ENCODE assay signal across 9 mouse cellular contexts in genomic region chr11:117384897-117385296, GRCm38 (mm10).
DNase-seq lines count a peak whose midpoint lies in the region; ATAC-seq lines count a peak whose summit lies in the region.
"Had no signal": no experiment of that assay in that cellular context is flagged by ENCODE, and none has a peak within 500 bp of the region (broad histone marks: within the 10 kb centered on the region; RNA-seq: fewer than 3 reads in every experiment).

No protein-coding gene starts in this region.

- DNase-seq in CD8-positive naive resting alpha-beta T cell, adult 2 months (ENCODE audit: low read depth in 2 of 2, low spot score in 2 of 2): peak; percentile 69 to 74
- peak; percentile 36 for DNase-seq in c-Kit-negative CD71-positive TER-119-positive erythroid progenitor cells, embryonic 14.5 days (ENCODE audit: low read depth, low spot score)
- peak; percentile 92 for DNase-seq in forebrain, embryonic 10.5 days (ENCODE audit: extremely low spot score, low spot score)
- DNase-seq in kidney, postnatal 10 days: peak; percentile 95
- peak; percentile 39 for DNase-seq in liver, embryonic 13.5 days
- DNase-seq in neural tube, embryonic 11.5 days (ENCODE audit: low spot score): peak; percentile 93

- H3K4me1 ChIP-seq in forebrain, embryonic 10.5 days: peaks cover 51% of the 10 kb centered on the region
- H3K4me1 ChIP-seq in heart, embryonic 14.5 days (ENCODE audit: control insufficient read depth in 2 of 2, insufficient read depth in 2 of 2, low read length in 2 of 2): peaks cover 11 to 15% of the 10 kb centered on the region in 2 experiments
- 0 out of 2 replicates have a peak, but pooled peaks cover 2% of the 10 kb centered on the region for H3K4me1 ChIP-seq in liver, embryonic 13.5 days (replicated peaks)
- H3K4me1 ChIP-seq in neural tube, embryonic 11.5 days (ENCODE audit: control insufficient read depth, insufficient read depth, low read length): peaks cover 3% of the 10 kb centered on the region; the same call in 1 of the 2 replicates
- peaks cover 6% of the 10 kb centered on the region for H3K4me1 ChIP-seq in stomach, embryonic 16.5 days (ENCODE audit: control insufficient read depth, insufficient read depth, low read length)

- WGBS in forebrain, embryonic 10.5 days: 1% methylated on average over 16 of the region's 16 CpGs
- whole genome bisulfite sequencing in heart, embryonic 14.5 days: 0% methylated on average over 16 of the region's 16 CpGs
- WGBS in liver, embryonic 13.5 days (ENCODE audit: insufficient replicate concordance): 4% methylated on average over 16 of the region's 16 CpGs
- WGBS in neural tube, embryonic 11.5 days: 3% methylated on average over 16 of the region's 16 CpGs
- WGBS in stomach, embryonic 16.5 days: 1% methylated on average over 16 of the region's 16 CpGs

- no peaks in the 10 kb centered on the region for H3K36me3 ChIP-seq in forebrain, embryonic 10.5 days (replicated peaks)
- H3K36me3 ChIP-seq in heart, embryonic 14.5 days (ENCODE audit: control insufficient read depth, insufficient read depth, low read length): no peaks in the 10 kb centered on the region
- no peaks in the 10 kb centered on the region for H3K36me3 ChIP-seq in liver, embryonic 13.5 days
- no peaks in the 10 kb centered on the region for H3K36me3 ChIP-seq in neural tube, embryonic 11.5 days (ENCODE audit: control insufficient read depth, insufficient read depth, low read length)
- H3K36me3 ChIP-seq in stomach, embryonic 16.5 days (ENCODE audit: control insufficient read depth, insufficient read depth, low read length): no peaks in the 10 kb centered on the region

- no peak overlapping the region; the same call in none of the 2 replicates for H3K27ac ChIP-seq in forebrain, embryonic 10.5 days
- H3K27ac ChIP-seq in heart, embryonic 14.5 days (replicated peaks in 1 of 2; ENCODE audit: control insufficient read depth in 1 of 2, insufficient read depth in 1 of 2, low read depth in 2 of 2, low read length in 2 of 2): no peak overlapping the region
- H3K27ac ChIP-seq in liver, embryonic 13.5 days: no peak overlapping the region
- no peak overlapping the region for H3K27ac ChIP-seq in neural tube, embryonic 11.5 days (ENCODE audit: low read depth, low read length)
- no peak overlapping the region for H3K27ac ChIP-seq in stomach, embryonic 16.5 days (ENCODE audit: low read length)
- H3K27ac ChIP-seq: macrophage had no signal

- no peak overlapping the region for H3K9ac ChIP-seq in heart, embryonic 14.5 days (ENCODE audit: low read length)
- H3K9ac ChIP-seq in liver, embryonic 13.5 days: no peak overlapping the region
- H3K9ac ChIP-seq in neural tube, embryonic 11.5 days (ENCODE audit: low read length): no peak overlapping the region
- no peak overlapping the region for H3K9ac ChIP-seq in stomach, embryonic 16.5 days (ENCODE audit: low read length)

- ATAC-seq in heart, embryonic 14.5 days (ENCODE audit: insufficient number of reproducible peaks, insufficient read depth, low FRiP score, low read depth): no peak
- no peak for ATAC-seq in liver, embryonic 13.5 days (ENCODE audit: low read depth)
- peak; percentile 69; the same call in 1 of the 2 replicates for ATAC-seq in neural tube, embryonic 11.5 days (ENCODE audit: insufficient read depth, low FRiP score, low TSS enrichment)
- peak; percentile 54; the same call in 1 of the 2 replicates for ATAC-seq in stomach, embryonic 16.5 days (ENCODE audit: insufficient read depth, low FRiP score)

- peak overlapping the region; percentile 46 for H3K4me2 ChIP-seq in heart, embryonic 14.5 days (ENCODE audit: low read length)
- H3K4me2 ChIP-seq in liver, embryonic 13.5 days: no peak overlapping the region
- H3K4me2 ChIP-seq in neural tube, embryonic 11.5 days (ENCODE audit: low read depth): no peak overlapping the region
- peak overlapping the region; percentile 27; the same call in 1 of the 2 replicates for H3K4me2 ChIP-seq in stomach, embryonic 16.5 days (ENCODE audit: low read depth, low read length)

- H3K27me3 ChIP-seq in forebrain, embryonic 10.5 days (ENCODE audit: poor library complexity, severe bottlenecking): peaks cover 71% of the 10 kb centered on the region
- H3K27me3 ChIP-seq in heart, embryonic 14.5 days (ENCODE audit: control insufficient read depth, insufficient read depth, low read length): 0 out of 2 replicates have a peak, but pooled peaks cover 4% of the 10 kb centered on the region
- peaks cover 39% of the 10 kb centered on the region for H3K27me3 ChIP-seq in liver, embryonic 13.5 days
- H3K27me3 ChIP-seq in neural tube, embryonic 11.5 days (ENCODE audit: control insufficient read depth, insufficient read depth, low read length): no peaks in the 10 kb centered on the region
- peaks cover 8% of the 10 kb centered on the region; the same call in 1 of the 2 replicates for H3K27me3 ChIP-seq in stomach, embryonic 16.5 days (ENCODE audit: control insufficient read depth, insufficient read depth, low read length)

- H3K9me3 ChIP-seq in forebrain, embryonic 10.5 days: no peaks in the 10 kb centered on the region
- no peaks in the 10 kb centered on the region for H3K9me3 ChIP-seq in heart, embryonic 14.5 days (ENCODE audit: control insufficient read depth, low read length)
- no peaks in the 10 kb centered on the region for H3K9me3 ChIP-seq in liver, embryonic 13.5 days (replicated peaks)
- H3K9me3 ChIP-seq in neural tube, embryonic 11.5 days (ENCODE audit: control insufficient read depth, low read length): no peaks in the 10 kb centered on the region
- H3K9me3 ChIP-seq in stomach, embryonic 16.5 days (replicated peaks; ENCODE audit: control insufficient read depth, low read length): no peaks in the 10 kb centered on the region

- no peak overlapping the region for H3K4me3 ChIP-seq in forebrain, embryonic 10.5 days
- H3K4me3 ChIP-seq in heart, embryonic 14.5 days (ENCODE audit: control insufficient read depth in 1 of 2, insufficient read depth in 1 of 2, low read depth in 1 of 2, low read length in 2 of 2): peak overlapping the region in 1 of 2 experiments; percentile 10; a peak in 1 of 4 replicates
- H3K4me3 ChIP-seq in liver, embryonic 13.5 days (replicated peaks): no peak overlapping the region
- no peak overlapping the region for H3K4me3 ChIP-seq in neural tube, embryonic 11.5 days (ENCODE audit: low read depth, low read length)
- no peak overlapping the region for H3K4me3 ChIP-seq in stomach, embryonic 16.5 days (replicated peaks; ENCODE audit: low read length)

Comparison
In these comparisons a context has a peak if more than half of its experiments do, and no peak if none do; other contexts are left out.
1. DNase-seq: peak in every context shown above with its lines; median percentile 95 in kidney, postnatal 10 days; 93 in neural tube, embryonic 11.5 days; 92 in forebrain, embryonic 10.5 days; 72 in CD8-positive naive resting alpha-beta T cell, adult 2 months; 39 in liver, embryonic 13.5 days; 36 in c-Kit-negative CD71-positive TER-119-positive erythroid progenitor cells, embryonic 14.5 days.
2. ATAC-seq: peak in neural tube, embryonic 11.5 days (single experiment) and stomach, embryonic 16.5 days (single experiment); none in heart, embryonic 14.5 days (single experiment) and liver, embryonic 13.5 days (single experiment).
3. H3K4me2 ChIP-seq: peak in heart, embryonic 14.5 days (single experiment) and stomach, embryonic 16.5 days (single experiment); none in liver, embryonic 13.5 days (single experiment) and neural tube, embryonic 11.5 days (single experiment).